Mouse (Mus musculus) MEL (cell line): ENCODE results near the gene Dtx3.

Experiments used
- CTCF ChIP-seq, 3 experiments: IDR thresholded peaks in 2 of 3; conservative IDR thresholded peaks in 1 of 3; 2 replicates each; pipeline ENCODE4 v1.5.1; 2011 to 2012; ENCODE audit warnings: low read length in 3 of 3, low read depth in 2 of 3, mild to moderate bottlenecking in 2 of 3, improper control_type of control experiment in 1 of 3, inconsistent platforms in 1 of 3, mixed read lengths in 1 of 3, moderate library complexity in 1 of 3; ENCODE audit not compliant: control insufficient read depth in 1 of 3, insufficient read depth in 1 of 3, poor library complexity in 1 of 3, severe bottlenecking in 1 of 3
- EP300 ChIP-seq, 2 experiments: IDR thresholded peaks; 2 replicates each; pipeline ENCODE4 v1.6.1; 2011; ENCODE audit warnings: improper control_type of control experiment in 2 of 2, low read length in 2 of 2, low read depth in 1 of 2, mild to moderate bottlenecking in 1 of 2
- MAX ChIP-seq: IDR thresholded peaks from 2 replicates; pipeline ENCODE4 v1.6.1; 2011; ENCODE audit warnings: low read length, improper control_type of control experiment
- POLR2A ChIP-seq, 2 experiments: IDR thresholded peaks; 2 replicates each; pipeline ENCODE4 v1.6.1; 2011 to 2012; ENCODE audit warnings: low read length in 2 of 2, mild to moderate bottlenecking in 2 of 2, control low read depth in 1 of 2, improper control_type of control experiment in 1 of 2, low read depth in 1 of 2, moderate library complexity in 1 of 2; ENCODE audit not compliant: control insufficient read depth in 1 of 2, insufficient read depth in 1 of 2, poor library complexity in 1 of 2
- SIN3A ChIP-seq: IDR thresholded peaks from 2 replicates; pipeline ENCODE4 v1.6.1; 2012; ENCODE audit warnings: low read length, improper control_type of control experiment, inconsistent platforms
- ZMIZ1 ChIP-seq: IDR thresholded peaks from 2 replicates; pipeline ENCODE4 v1.6.1; 2012; ENCODE audit warnings: low read depth, mild to moderate bottlenecking, inconsistent platforms, low read length, improper control_type of control experiment, moderate library complexity

DNA sequence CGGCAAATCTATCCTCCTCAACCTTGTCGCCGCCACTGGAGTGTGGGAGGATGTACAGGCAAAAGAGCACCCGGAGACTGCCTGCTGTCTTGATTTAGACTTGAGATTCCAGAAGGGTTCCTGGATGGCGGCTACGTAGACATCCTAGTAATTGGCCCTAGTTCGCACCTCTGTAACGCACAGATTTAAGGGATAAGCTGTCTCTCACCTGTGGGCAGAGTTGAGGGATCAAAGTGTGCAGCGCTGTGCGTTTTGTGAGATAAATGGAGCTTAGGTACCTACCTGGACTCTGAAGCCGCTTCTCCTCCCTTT, 29.2 kb downstream of the Dtx3 start:
- TF ChIP-seq CTCF (IDR thresholded peaks at IDR 0.05 in 2 of 3, conservative IDR thresholded peaks at IDR 0.05 in 1 of 3; ENCODE audit: control insufficient read depth in 1 of 3, insufficient read depth in 1 of 3, low read depth in 2 of 3, low read length in 3 of 3, poor library complexity in 1 of 3, severe bottlenecking in 1 of 3) (no peak), MAX (no peak), EP300 (IDR thresholded peaks at IDR 0.05; ENCODE audit: low read depth in 1 of 2, low read length in 2 of 2) (no peak), SIN3A (no peak), ZMIZ1 (no peak), POLR2A (IDR thresholded peaks at IDR 0.05; ENCODE audit: control insufficient read depth in 1 of 2, insufficient read depth in 1 of 2, low read depth in 1 of 2, low read length in 2 of 2, poor library complexity in 1 of 2) (no peak)
